Comparison of ENCODE assay signal across 8 mouse cellular contexts in the genomic region with DNA sequence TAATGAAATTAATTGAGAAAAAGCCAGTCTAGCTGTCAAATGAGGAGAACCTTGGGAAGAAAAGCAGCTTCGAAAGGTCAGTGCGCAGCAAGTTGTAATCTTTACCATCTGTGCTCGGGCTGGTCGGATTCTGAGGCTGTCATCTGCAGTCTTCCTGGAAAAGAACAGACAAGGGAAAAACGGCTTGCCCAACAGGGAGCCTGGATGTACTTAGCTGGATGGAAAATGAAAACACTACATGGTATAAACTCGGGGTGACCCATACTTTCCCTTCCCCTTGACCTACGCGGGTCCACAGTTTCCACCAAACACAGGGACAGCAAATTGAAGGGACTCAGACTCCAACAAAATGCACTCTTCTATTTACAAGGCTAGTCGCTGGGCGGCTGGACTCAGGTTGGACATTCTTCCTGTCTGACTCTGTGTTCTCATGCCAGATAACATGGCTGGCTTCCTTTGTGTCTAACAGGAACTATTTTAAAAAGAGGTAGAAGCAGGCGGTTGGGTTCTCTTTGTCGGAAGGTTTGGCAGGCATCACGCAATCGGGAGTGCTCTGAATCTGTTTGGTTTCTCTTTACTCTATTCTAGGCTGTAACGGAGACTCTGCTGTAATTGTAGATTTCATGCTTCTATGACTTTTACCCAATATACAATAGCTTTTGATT.
DNase-seq lines count a peak whose midpoint lies in the region; ATAC-seq lines count a peak whose summit lies in the region.

No protein-coding gene starts in this region.

- H3K4me1 ChIP-seq in neural tube, embryonic 11.5 days (ENCODE audit: control insufficient read depth, insufficient read depth, low read length), result no peaks in the 10 kb centered on the region

- ATAC-seq in neural tube, embryonic 11.5 days (ENCODE audit: insufficient read depth, low FRiP score, low TSS enrichment), result no peak

- DNase-seq in adrenal gland, postnatal 10 days, result peak; percentile 3
- DNase-seq in adrenal gland, postnatal 4 days (ENCODE audit: low spot score in 2 of 2), result no peak
- DNase-seq in ovary, postnatal 14 days (ENCODE audit: low spot score), result peak; percentile 5
- DNase-seq in ovary, postnatal 36 days (ENCODE audit: low spot score), result no peak
- peak; percentile 14 for DNase-seq in kidney, postnatal 14 days
- DNase-seq in neural tube, embryonic 11.5 days (ENCODE audit: low spot score), result peak; percentile 41
- DNase-seq in testis, postnatal 10 days (ENCODE audit: low spot score), result no peak
- DNase-seq in T-cell, adult 2 months (ENCODE audit: low spot score), result no peak

- 69% methylated on average over 15 of the region's 15 CpGs for WGBS in neural tube, embryonic 11.5 days

- H3K27me3 ChIP-seq in neural tube, embryonic 11.5 days (ENCODE audit: control insufficient read depth, insufficient read depth, low read length), result no peaks in the 10 kb centered on the region

- H3K9me3 ChIP-seq in neural tube, embryonic 11.5 days (ENCODE audit: control insufficient read depth, low read length), result no peaks in the 10 kb centered on the region

- H3K4me2 ChIP-seq in neural tube, embryonic 11.5 days (ENCODE audit: low read depth), result no peak overlapping the region

- no peaks in the 10 kb centered on the region for H3K36me3 ChIP-seq in neural tube, embryonic 11.5 days (ENCODE audit: control insufficient read depth, insufficient read depth, low read length)

- no peak overlapping the region for H3K27ac ChIP-seq in neural tube, embryonic 11.5 days (ENCODE audit: low read depth, low read length)

- H3K4me3 ChIP-seq in neural tube, embryonic 11.5 days (ENCODE audit: low read depth, low read length), result no peak overlapping the region

- H3K9ac ChIP-seq in neural tube, embryonic 11.5 days (ENCODE audit: low read length), result no peak overlapping the region

Comparison
In these comparisons a context has a peak if more than half of its experiments do, and no peak if none do; other contexts are left out.
1. DNase-seq: peak in adrenal gland, postnatal 10 days (single experiment), ovary, postnatal 14 days (single experiment), kidney, postnatal 14 days (single experiment) and neural tube, embryonic 11.5 days (single experiment); none in adrenal gland, postnatal 4 days (0 of 2), ovary, postnatal 36 days (single experiment), testis, postnatal 10 days (single experiment) and T-cell, adult 2 months (single experiment).